Mouse (Mus musculus) midbrain, embryonic 15.5 days (tissue): ENCODE measurements around the gene Fbxl22. TPM values are rescaled to one million over a fixed set of nuclear protein-coding genes. Genes with fewer than 3 reads are reported as not detected.

Source experiments
- ATAC-seq: fragments of 200-750 bp; cut with Nextera tagmentation; replicated peaks from 2 replicates; pipeline ENCODE4 v1.8.0; 2017; ENCODE audit warnings: moderate TSS enrichment
- H3K27ac ChIP-seq: fragments of 300-500 bp; sonication (generic); 2 replicates; pipeline ENCODE4 v1.5.1; 2015; ENCODE audit warnings: mild to moderate bottlenecking, inconsistent platforms
- H3K27me3 ChIP-seq: fragments of 300-500 bp; sonication (generic); replicated peaks from 2 replicates; pipeline ENCODE4 v1.6.1; 2015; ENCODE audit warnings: inconsistent platforms
- H3K36me3 ChIP-seq: fragments of 300-500 bp; sonication (generic); replicated peaks from 2 replicates; pipeline ENCODE4 v1.6.1; 2015; ENCODE audit warnings: inconsistent platforms
- H3K4me1 ChIP-seq: fragments of 300-500 bp; sonication (generic); 2 replicates; pipeline ENCODE4 v1.6.1; 2015; ENCODE audit warnings: inconsistent platforms
- H3K4me2 ChIP-seq: fragments of 300-500 bp; sonication (generic); 2 replicates; pipeline ENCODE4 v1.6.1; 2015; ENCODE audit warnings: inconsistent platforms, mild to moderate bottlenecking, moderate library complexity
- H3K4me3 ChIP-seq: fragments of 300-500 bp; sonication (generic); 2 replicates; pipeline ENCODE4 v1.5.1; 2015; ENCODE audit warnings: mild to moderate bottlenecking, inconsistent platforms
- H3K9ac ChIP-seq: fragments of 300-500 bp; sonication (generic); 2 replicates; pipeline ENCODE4 v1.6.1; 2015; ENCODE audit warnings: mild to moderate bottlenecking, inconsistent platforms
- H3K9me3 ChIP-seq: fragments of 300-500 bp; sonication (generic); 2 replicates; pipeline ENCODE4 v1.6.1; 2016; ENCODE audit warnings: inconsistent platforms
- WGBS: fragments of 180-500 bp; shearing (Covaris S2); methylation state at CpG from one replicate; pipeline ENCODE4 v1.1.7; 2015; ENCODE audit warnings: mixed read lengths; 5-methylcytosine and 5-hydroxymethylcytosine counted together
- polyA plus RNA-seq: library from polyadenylated mRNA; unstranded; fragments of >200 nt; fragmentation: Nextera tagmentation; extraction: Ambion mirVana; gene quantifications from 2 replicates; pipeline ENCODE4 v1.2.1, GENCODE M21; 2015

Fbxl22 gene
- polyA plus RNA-seq, 1 experiment from 2014 or later = 1.2 TPM

DNA sequence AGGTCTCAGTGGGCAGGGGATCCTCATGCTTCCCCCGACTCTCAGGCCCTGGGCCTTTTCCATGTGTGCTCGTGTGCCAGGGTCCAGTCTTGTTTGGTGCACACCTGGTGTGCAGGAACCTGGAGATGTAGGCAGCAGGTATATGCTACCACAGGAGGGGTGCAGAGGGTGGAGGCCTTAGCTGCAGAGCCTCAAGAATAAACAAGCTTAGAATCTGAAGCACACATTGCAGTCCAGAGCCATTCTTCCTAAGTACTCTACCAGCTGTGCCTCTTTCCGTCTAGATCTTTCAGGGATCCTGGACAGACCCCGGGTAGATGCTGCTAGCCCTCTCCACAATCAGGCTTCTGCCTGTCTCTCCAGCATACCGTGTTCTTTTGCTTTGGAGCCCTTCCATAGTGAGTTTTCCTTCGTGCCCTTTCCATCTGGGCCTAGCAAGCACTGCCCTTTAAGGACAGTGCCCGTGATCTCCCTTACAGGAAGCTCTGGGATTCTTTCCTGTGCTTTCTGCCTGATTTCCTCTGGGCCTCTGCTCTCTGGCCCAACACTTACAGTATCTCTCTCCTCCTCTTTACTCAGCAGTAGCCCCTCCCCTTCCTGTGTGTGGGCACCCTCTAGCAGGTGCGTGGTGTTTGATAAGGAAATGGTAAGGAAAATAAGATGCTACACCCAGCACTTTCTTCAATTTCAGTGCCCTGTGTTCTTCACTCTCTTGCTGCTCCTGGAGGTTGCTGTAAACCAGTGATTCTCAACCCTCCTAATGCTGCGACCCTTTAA lies 9.1 kb downstream of the Fbxl22 start:
- Histone ChIP-seq H3K27me3 (no peaks in the 10 kb centered on the region), H3K27ac (no peak overlapping the region), H3K9ac (no peak overlapping the region), H3K4me3 (no peak overlapping the region), H3K36me3 (peaks cover 54% of the 10 kb centered on the region), H3K4me1 (peaks cover 4% of the 10 kb centered on the region), H3K9me3 (no peaks in the 10 kb centered on the region), H3K4me2 (no peak overlapping the region)
- no peak for ATAC-seq
- 51% methylated on average over 9 of the region's 9 CpGs for WGBS

DNA sequence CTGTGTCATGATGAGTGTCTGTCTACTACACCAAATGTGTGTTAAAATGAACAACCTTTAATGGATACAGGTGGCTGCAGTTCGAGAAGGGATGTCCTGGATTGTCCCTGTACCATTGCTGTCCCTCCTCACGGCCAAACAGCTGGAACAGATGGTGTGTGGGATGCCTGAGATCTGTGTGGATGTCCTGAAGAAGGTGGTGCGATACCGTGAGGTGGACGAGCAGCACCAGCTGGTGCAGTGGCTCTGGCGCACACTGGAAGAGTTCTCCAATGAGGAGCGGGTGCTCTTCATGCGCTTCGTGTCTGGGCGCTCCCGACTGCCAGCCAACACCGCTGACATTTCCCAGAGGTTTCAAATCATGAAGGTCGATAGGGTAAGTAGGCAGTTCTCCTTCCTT lies 9.9 kb downstream of the Fbxl22 start:
- H3K4me3 ChIP-seq = no peak overlapping the region
- peaks cover 55% of the 10 kb centered on the region for H3K36me3 ChIP-seq
- no peak for ATAC-seq
- H3K4me2 ChIP-seq = no peak overlapping the region
- H3K9ac ChIP-seq = no peak overlapping the region
- H3K27ac ChIP-seq = no peak overlapping the region
- WGBS = 91% methylated on average over 13 of the region's 13 CpGs
- H3K27me3 ChIP-seq = no peaks in the 10 kb centered on the region
- H3K4me1 ChIP-seq = no peaks in the 10 kb centered on the region
- H3K9me3 ChIP-seq = no peaks in the 10 kb centered on the region

GRCm38 (mm10) chr9:66503879-66504411 lies 10.4 kb downstream of the Fbxl22 start:
- no peak overlapping the region for H3K4me3 ChIP-seq
- no peak overlapping the region for H3K4me2 ChIP-seq
- no peaks in the 10 kb centered on the region for H3K4me1 ChIP-seq
- peaks cover 49% of the 10 kb centered on the region for H3K36me3 ChIP-seq
- H3K27ac ChIP-seq = no peak overlapping the region
- no peak for ATAC-seq
- H3K27me3 ChIP-seq = no peaks in the 10 kb centered on the region
- no peaks in the 10 kb centered on the region for H3K9me3 ChIP-seq
- WGBS = 87% methylated on average over 4 of the region's 4 CpGs
- H3K9ac ChIP-seq = no peak overlapping the region

DNA sequence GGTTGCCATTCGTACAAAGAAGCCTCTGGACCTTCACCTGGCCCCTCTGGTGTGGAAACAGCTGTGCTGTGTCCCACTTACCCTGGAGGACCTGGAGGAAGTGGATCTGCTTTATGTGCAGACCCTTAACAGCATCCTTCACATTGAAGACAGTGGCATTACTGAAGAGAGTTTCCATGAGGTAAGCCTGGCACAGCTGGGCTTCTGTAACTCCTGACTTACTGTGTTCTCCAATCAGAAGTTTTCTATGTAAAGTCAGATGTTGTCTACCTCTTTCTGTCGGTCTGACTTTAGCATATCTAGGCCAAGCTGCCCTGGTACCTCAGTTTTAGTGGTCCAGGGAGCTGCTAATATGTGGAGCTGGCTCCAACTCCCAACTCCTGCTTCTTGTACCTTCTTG lies 13.1 kb downstream of the Fbxl22 start:
- H3K4me1 ChIP-seq = no peaks in the 10 kb centered on the region
- no peak for ATAC-seq
- 83% methylated on average over 2 of the region's 2 CpGs for WGBS
- H3K27me3 ChIP-seq = no peaks in the 10 kb centered on the region
- no peaks in the 10 kb centered on the region for H3K9me3 ChIP-seq
- no peak overlapping the region for H3K9ac ChIP-seq
- no peak overlapping the region for H3K4me2 ChIP-seq
- H3K4me3 ChIP-seq = no peak overlapping the region
- no peak overlapping the region for H3K27ac ChIP-seq
- peaks cover 58% of the 10 kb centered on the region for H3K36me3 ChIP-seq

DNA sequence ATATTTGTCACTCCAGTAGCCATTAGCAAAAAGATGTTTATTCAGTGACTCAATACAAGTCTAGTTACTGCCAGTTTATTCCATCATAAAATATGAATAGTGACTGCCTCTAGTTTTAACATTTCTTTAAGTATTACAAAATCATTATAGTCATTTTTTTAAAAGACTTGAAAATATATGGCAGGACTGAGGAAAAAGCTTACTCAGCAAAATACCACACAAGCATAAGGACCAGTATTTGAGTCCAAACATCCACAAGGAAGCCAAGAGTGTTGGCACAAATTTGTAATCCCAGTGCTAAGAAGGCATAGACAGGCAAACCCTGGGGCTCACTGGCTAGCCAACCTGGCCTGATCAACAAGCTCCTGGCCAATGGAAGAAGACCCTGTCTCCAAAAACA lies 20.4 kb downstream of the Fbxl22 start:
- ATAC-seq = no peak
- H3K4me1 ChIP-seq = no peaks in the 10 kb centered on the region
- no peak overlapping the region for H3K4me2 ChIP-seq
- no peak overlapping the region for H3K9ac ChIP-seq
- no peaks in the 10 kb centered on the region for H3K9me3 ChIP-seq
- no peaks in the 10 kb centered on the region for H3K27me3 ChIP-seq
- H3K4me3 ChIP-seq = no peak overlapping the region
- peaks cover 66% of the 10 kb centered on the region for H3K36me3 ChIP-seq
- no peak overlapping the region for H3K27ac ChIP-seq

DNA sequence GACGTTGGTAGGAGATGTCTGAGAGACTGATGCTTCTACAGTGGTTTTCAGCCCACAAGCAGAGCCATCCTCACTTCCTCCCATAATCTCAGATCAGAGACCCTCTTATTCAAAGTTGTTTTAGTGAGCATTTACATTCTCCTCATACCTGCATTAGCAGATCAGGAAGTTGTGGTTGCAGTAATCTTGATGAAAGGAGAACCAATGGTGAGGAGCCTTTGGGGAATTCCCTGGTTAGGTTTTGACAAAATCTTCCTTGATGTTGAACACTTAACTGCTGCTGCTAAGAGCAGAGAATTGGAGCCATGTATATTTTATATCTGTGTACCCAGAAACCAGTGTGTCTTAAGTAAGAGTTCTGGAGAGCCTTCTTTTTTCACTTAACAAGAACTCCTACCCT lies 22.0 kb downstream of the Fbxl22 start:
- Histone ChIP-seq H3K27me3 (no peaks in the 10 kb centered on the region), H3K4me3 (no peak overlapping the region), H3K9me3 (no peaks in the 10 kb centered on the region), H3K36me3 (peaks cover 62% of the 10 kb centered on the region), H3K4me2 (no peak overlapping the region), H3K4me1 (no peaks in the 10 kb centered on the region), H3K27ac (no peak overlapping the region), H3K9ac (no peak overlapping the region)
- ATAC-seq = no peak
- WGBS = 95% methylated on average over 1 of the region's 1 CpGs

DNA sequence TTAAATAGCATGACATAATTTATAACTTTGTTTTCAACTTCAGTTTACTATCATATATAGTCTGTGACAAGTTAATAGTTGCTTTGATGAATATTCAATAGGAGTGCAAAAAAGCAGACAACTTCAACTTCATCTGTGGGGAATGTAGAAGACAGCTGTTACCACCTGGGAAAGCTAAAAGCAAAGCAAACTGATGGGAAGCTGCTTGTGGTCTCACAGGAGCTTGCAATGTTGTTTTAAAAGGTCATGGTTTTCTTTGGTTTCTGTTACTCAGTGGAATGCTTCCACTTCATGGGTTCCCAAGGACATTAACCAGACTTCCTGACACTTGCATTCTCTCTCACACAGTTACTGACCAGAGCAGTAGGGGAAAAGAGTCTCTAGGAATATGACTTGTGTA lies 25.6 kb downstream of the Fbxl22 start:
- H3K36me3 ChIP-seq = peaks cover 65% of the 10 kb centered on the region
- H3K9ac ChIP-seq = no peak overlapping the region
- H3K4me1 ChIP-seq = no peaks in the 10 kb centered on the region
- no peaks in the 10 kb centered on the region for H3K9me3 ChIP-seq
- H3K4me3 ChIP-seq = no peak overlapping the region
- H3K4me2 ChIP-seq = no peak overlapping the region
- no peaks in the 10 kb centered on the region for H3K27me3 ChIP-seq
- ATAC-seq = no peak
- H3K27ac ChIP-seq = no peak overlapping the region

DNA sequence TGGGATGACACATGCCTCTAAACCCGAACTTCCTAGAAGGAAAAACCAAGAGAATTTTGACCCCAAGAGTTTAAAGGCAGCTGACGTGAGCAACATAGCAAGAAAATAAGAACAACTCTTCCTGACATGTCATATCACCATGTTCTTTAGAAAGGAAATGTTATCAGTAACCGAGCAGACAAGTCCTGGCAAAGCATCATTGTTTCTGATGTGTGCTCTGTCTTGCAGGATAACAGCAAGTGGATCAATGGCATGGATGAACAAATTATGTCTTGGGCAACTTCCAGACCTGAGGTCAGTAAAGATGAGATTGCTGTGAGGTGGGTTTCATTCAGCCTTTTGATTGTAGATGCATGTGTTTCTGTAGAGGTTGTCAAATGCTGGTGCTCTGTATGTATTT lies 31.0 kb downstream of the Fbxl22 start:
- Histone ChIP-seq H3K27me3 (no peaks in the 10 kb centered on the region), H3K27ac (no peak overlapping the region), H3K4me2 (no peak overlapping the region), H3K9ac (no peak overlapping the region), H3K36me3 (peaks cover 46% of the 10 kb centered on the region), H3K4me1 (no peaks in the 10 kb centered on the region), H3K9me3 (no peaks in the 10 kb centered on the region), H3K4me3 (no peak overlapping the region)
- no peak for ATAC-seq
- WGBS = 91% methylated on average over 3 of the region's 3 CpGs

DNA sequence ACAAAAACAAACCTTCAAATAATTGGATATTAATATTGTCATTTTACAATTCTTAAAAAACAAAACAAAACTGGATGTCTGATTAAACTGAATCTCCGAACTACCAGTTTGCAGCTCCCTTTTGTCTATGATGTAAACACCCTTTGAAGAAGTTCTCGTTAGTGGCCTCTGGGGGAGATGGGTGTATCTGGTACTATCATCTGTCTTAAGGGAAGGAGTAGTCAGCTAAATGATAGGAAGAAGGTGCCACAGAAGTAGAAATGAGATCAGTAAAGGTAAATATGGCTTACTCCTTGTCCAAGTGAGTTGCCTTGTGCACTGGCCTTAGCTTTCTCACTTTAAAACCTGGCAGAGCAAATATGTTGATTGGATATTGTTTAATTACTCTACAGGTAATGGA lies 36.6 kb downstream of the Fbxl22 start:
- Histone ChIP-seq H3K4me3 (no peak overlapping the region), H3K27me3 (no peaks in the 10 kb centered on the region), H3K27ac (no peak overlapping the region), H3K9ac (no peak overlapping the region), H3K4me2 (no peak overlapping the region), H3K9me3 (no peaks in the 10 kb centered on the region), H3K4me1 (no peaks in the 10 kb centered on the region), H3K36me3 (peaks cover 26% of the 10 kb centered on the region; the same call in 1 of the 2 replicates)
- WGBS = 91% methylated on average over 2 of the region's 2 CpGs
- no peak for ATAC-seq

- peaks cover 39% of the 10 kb centered on the region for H3K36me3 ChIP-seq
- no peaks in the 10 kb centered on the region for H3K9me3 ChIP-seq
- H3K4me2 ChIP-seq = no peak overlapping the region
- no peaks in the 10 kb centered on the region for H3K27me3 ChIP-seq
- no peaks in the 10 kb centered on the region for H3K4me1 ChIP-seq
- ATAC-seq = no peak
- 58% methylated on average over 4 of the region's 4 CpGs for WGBS
- no peak overlapping the region for H3K4me3 ChIP-seq
- H3K27ac ChIP-seq = no peak overlapping the region
- no peak overlapping the region for H3K9ac ChIP-seq
Measured at GRCm38 (mm10) chr9:66465087-66465486, 49.3 kb downstream of the Fbxl22 start.

Other genes with a start within 250 kb of the Fbxl22 start
- gene Herc1, start 164.1 kb downstream of the Fbxl22 start, polyA plus RNA-seq = 50.5 and 55.2 TPM in 2 replicates
- gene Usp3, start 78.5 kb upstream of the Fbxl22 start, polyA plus RNA-seq = 70.3 and 77.3 TPM in 2 replicates
- gene Car12, start 199.1 kb upstream of the Fbxl22 start, polyA plus RNA-seq = 1.2 and 2.3 TPM in 2 replicates